Mouse (Mus musculus): ENCODE data around the gene Setd1a.
A peak's percentile ranks its signal among the peaks of the same experiment; 100 is the strongest.
"Not testable (repeated sequence)": the region's sequence is repeated elsewhere in the genome, so short reads cannot be mapped to it uniquely, and the experiment has no call there.

The Setd1a gene

GRCm38 (mm10) chr7:127776426-127776825, at the start of gene Setd1a:
TSS of gene Setd1a (plus strand) at chr7:127776670.
- DNase-seq = peak; percentile 92 to 96

DNA sequence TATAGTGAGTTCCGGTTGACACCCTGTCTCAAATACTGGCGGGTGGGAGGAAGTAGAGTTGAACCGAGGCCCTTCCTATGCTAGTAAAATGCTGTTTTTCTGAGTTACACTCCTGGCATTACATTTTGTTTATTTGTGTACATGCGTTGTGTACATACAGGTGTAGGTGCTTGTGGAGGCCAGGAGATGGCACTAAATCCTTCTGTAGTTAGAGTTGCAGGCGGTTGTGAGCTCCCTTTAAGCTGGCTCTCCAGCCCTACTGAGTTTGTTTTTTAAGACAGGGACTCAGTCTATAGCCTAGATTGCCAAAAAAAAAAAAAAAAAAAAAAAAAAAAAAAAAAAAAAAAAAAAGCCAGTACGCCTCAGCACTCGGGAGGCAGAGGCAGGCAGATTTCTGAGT, 48.6 kb upstream of the Setd1a start:
- no peak for DNase-seq

DNA sequence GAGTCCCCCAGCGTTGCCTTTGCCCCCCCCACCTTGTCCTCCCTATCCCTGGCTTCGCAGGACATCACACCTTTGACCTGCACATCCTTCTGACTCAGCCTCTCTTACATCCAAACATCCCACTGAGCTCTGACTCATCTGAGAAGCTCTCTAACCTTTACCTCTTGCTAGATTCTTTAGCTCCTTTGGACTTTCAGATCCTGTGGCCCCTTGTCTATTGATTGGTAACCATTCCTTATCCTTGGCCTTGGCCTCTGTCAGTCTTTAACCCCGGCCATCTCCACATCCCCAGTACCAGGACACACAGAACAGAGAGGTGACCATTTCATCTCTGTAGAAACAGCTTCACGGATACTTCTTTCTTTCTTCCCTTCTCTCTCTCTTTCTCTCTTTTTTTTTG, 46.3 kb upstream of the Setd1a start:
- DNase-seq = no peak

GRCm38 (mm10) chr7:127732066-127732465, 44.4 kb upstream of the Setd1a start, which contains the start of gene Ctf2:
TSS of gene Ctf2 (minus strand) at chr7:127732166.
- DNase-seq = not testable (repeated sequence)

GRCm38 (mm10) chr7:127744366-127745045, 32.0 kb upstream of the Setd1a start, which contains the start of gene Fbxl19:
TSS of gene Fbxl19 (plus strand) at chr7:127744543.
- peak; percentile 82 to 90 for DNase-seq

DNA sequence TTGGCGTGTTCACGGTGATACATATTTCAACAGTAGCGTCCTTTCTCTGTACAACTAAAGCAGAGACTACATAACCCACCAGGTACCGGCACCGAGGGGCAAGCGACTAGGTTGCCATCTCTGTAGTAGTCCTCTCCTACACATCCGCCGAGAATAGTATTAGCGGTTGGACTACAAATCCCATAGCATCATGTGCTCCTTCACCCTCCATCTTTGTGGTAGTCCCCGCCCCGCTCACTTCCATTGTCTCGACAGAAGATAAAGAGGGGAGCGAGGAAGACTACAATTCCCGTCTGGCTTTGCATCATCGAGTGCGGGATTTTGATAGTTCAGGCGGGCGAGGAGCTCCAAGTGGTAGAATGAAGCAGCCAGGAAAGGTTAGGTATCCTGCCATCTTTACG, 31.2 kb upstream of the Setd1a start:
- DNase-seq = peak; percentile 90 to 92

DNA sequence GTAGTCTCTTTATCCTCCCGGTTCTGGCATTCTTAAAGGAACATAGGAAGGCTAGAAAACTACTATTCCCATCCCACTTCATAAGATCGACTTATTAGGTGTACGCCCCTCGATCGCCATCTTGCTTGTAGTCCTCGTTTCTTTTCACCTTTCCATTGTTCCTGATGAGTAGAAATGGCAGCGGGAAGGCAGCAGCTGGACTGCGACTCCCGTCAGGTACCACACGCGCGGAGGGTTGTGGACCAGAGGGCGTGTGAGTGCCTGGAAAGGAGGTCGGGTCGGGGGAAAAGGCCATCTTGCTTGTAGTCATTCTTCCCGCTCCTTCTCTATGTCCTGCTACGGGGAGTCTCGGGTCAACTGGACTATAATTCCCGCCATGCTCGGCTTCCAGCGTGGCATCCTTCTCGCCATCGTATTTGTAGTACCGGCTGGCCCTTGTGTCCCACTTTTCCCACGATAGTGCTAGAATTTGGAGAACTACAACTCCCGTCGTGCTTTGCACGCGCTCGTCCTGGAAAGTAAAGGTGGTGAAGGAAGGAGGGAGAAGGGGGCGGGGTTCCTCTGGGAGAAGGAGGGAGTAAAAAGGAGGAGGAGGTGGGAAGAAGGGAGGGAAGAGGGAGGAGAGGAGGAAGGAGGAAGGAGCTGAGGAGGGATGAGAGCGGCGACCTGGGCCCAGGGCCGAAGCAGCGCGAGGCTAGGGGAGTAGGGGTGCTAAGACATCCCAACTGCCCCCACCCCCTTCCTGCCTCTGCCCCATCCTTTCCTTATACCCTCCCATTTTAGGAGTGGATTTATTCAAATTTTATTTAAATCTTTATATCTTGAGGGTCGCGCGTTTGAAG, 30.6 kb upstream of the Setd1a start:
- peak; percentile 94 to 97 for DNase-seq

GRCm38 (mm10) chr7:127746494-127747491, 29.7 kb upstream of the Setd1a start:
- DNase-seq = peak; percentile 48 to 77

GRCm38 (mm10) chr7:127747559-127748234, 28.8 kb upstream of the Setd1a start:
- no peak for DNase-seq

- DNase-seq = peak in 1 of 2 experiments; percentile 39
Measured at GRCm38 (mm10) chr7:127748235-127748560, 28.3 kb upstream of the Setd1a start.

- peak; percentile 52 to 64 for DNase-seq
Measured at GRCm38 (mm10) chr7:127750131-127751127, 26.0 kb upstream of the Setd1a start.

- no peak for DNase-seq
Measured at GRCm38 (mm10) chr7:127751619-127752018, 24.9 kb upstream of the Setd1a start.

DNA sequence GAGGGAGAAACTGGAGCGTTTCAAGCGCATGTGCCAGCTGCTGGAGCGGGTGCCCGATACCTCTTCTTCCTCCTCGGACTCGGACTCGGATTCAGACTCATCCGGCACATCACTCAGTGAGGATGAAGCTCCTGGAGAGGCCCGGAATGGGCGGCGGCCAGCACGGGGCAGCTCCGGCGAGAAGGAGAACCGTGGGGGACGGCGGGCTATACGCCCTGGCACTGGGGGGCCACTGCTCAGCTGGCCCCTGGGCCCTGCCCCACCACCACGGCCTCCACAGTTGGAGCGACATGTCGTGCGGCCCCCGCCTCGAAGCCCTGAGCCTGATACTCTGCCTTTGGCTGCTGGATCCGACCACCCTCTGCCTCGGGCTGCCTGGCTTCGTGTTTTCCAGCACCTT, 24.4 kb upstream of the Setd1a start:
- peak in 1 of 2 experiments; percentile 33 for DNase-seq

- no peak for DNase-seq
Measured at GRCm38 (mm10) chr7:127753158-127753557, 23.3 kb upstream of the Setd1a start.

- no peak for DNase-seq
Measured at GRCm38 (mm10) chr7:127753741-127754140, 22.7 kb upstream of the Setd1a start.

- no peak for DNase-seq
Measured at GRCm38 (mm10) chr7:127759716-127760115, 16.8 kb upstream of the Setd1a start.

DNA sequence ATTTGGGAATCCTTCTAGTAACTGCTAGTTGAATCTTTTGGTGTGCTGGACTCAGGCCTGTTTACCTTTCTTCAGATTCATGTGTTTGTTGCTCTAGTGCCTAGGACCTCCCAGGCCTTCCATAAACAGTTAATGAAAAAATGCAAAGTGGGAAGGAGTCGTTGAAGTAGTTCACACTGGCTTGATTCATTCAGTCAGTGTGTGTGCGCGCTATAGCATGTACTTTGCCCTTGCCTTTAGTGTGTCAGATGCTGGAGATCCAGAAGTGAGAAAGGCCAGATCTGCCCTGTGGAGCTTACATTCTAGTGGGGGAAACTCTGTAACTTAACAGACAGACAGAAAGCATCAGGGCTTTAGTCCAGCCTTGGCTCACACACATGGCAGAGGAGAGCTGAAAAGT, 16.0 kb upstream of the Setd1a start:
- DNase-seq = no peak

DNA sequence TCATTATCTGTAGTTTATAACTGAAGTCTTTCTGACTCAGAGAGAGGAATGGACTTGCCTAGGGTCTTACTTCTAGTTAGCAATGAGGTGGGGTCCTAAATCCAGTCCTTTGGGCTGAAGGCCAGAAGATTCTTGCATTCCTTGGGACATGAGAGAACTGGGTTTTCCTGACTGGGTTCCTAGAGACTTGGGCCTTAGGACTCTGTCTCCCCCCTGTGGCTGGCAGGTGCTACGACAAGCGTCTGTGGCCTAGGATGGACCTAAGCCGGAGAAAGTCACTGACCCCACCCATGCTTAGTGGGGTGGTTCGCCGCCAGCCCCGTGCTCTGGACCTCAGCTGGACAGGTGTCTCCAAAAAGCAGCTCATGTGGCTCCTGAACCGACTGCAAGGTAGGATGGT, 15.4 kb upstream of the Setd1a start:
- peak; percentile 79 to 86 for DNase-seq

GRCm38 (mm10) chr7:127763642-127764041, 12.8 kb upstream of the Setd1a start:
- no peak for DNase-seq

- DNase-seq = no peak
Measured at GRCm38 (mm10) chr7:127765756-127766155, 10.7 kb upstream of the Setd1a start.

All from cerebellum, postnatal 25 days (tissue).